Mouse (Mus musculus): ENCODE measurements around the gene Thbs4. TPM values are rescaled to one million over a fixed set of nuclear protein-coding genes. Genes with fewer than 3 reads are reported as not detected.

The Thbs4 gene
- polyA plus RNA-seq, 1 experiment from 2014 or later = 28.6 TPM

- 88% methylated on average over 6 of the region's 6 CpGs for WGBS
- no peak overlapping the region for H3K4me3 ChIP-seq
These were observed 34.1 kb downstream of the Thbs4 start for GRCm38 (mm10) chr13:92760519-92760918.

GRCm38 (mm10) chr13:92759096-92759495, 35.5 kb downstream of the Thbs4 start:
- no peak overlapping the region for H3K4me3 ChIP-seq
- no peak for ATAC-seq (replicated peaks; ENCODE audit: insufficient number of reproducible peaks, insufficient read depth, low FRiP score, low read depth)
- H3K4me1 ChIP-seq (replicated peaks) = peaks cover 27% of the 10 kb centered on the region
- no peak overlapping the region for H3K9ac ChIP-seq
- WGBS = 51% methylated on average over 4 of the region's 4 CpGs
- no peaks in the 10 kb centered on the region for H3K9me3 ChIP-seq (replicated peaks)
- peak overlapping the region; percentile 62 for H3K27ac ChIP-seq
- 0 out of 2 replicates have a peak, but pooled peaks cover 3% of the 10 kb centered on the region for H3K27me3 ChIP-seq
- H3K4me2 ChIP-seq = no peak overlapping the region
- H3K36me3 ChIP-seq = no peaks in the 10 kb centered on the region

More at GRCm38 (mm10) chr13:92760519-92760918, 34.1 kb downstream of the Thbs4 start:
- no peak for ATAC-seq (replicated peaks; ENCODE audit: insufficient number of reproducible peaks, insufficient read depth, low FRiP score, low read depth)
- no peaks in the 10 kb centered on the region for H3K9me3 ChIP-seq (replicated peaks)
- H3K4me2 ChIP-seq = no peak overlapping the region
- H3K27ac ChIP-seq = no peak overlapping the region
- no peak overlapping the region for H3K9ac ChIP-seq
- H3K36me3 ChIP-seq = no peaks in the 10 kb centered on the region
- H3K27me3 ChIP-seq = 0 out of 2 replicates have a peak, but pooled peaks cover 3% of the 10 kb centered on the region
- H3K4me1 ChIP-seq (replicated peaks) = peaks cover 27% of the 10 kb centered on the region

GRCm38 (mm10) chr13:92757972-92758585, 36.5 kb downstream of the Thbs4 start:
- Histone ChIP-seq H3K4me2 (peak overlapping the region; percentile 26), H3K36me3 (no peaks in the 10 kb centered on the region), H3K27ac (peak overlapping the region; percentile 62; the same call in 1 of the 2 replicates), H3K27me3 (0 out of 2 replicates have a peak, but pooled peaks cover 3% of the 10 kb centered on the region), H3K9ac (no peak overlapping the region), H3K4me1 (replicated peaks) (peaks cover 27% of the 10 kb centered on the region), H3K9me3 (replicated peaks) (no peaks in the 10 kb centered on the region), H3K4me3 (no peak overlapping the region)
- peak; percentile 58 for ATAC-seq (replicated peaks; ENCODE audit: insufficient number of reproducible peaks, insufficient read depth, low FRiP score, low read depth)
- 33% methylated on average over 12 of the region's 12 CpGs for WGBS

GRCm38 (mm10) chr13:92755036-92755435, 39.6 kb downstream of the Thbs4 start:
- peaks cover 36% of the 10 kb centered on the region for H3K4me1 ChIP-seq (replicated peaks)
- no peak overlapping the region for H3K27ac ChIP-seq
- 74% methylated on average over 7 of the region's 7 CpGs for WGBS
- no peak overlapping the region for H3K9ac ChIP-seq
- no peaks in the 10 kb centered on the region for H3K27me3 ChIP-seq
- ATAC-seq (replicated peaks; ENCODE audit: insufficient number of reproducible peaks, insufficient read depth, low FRiP score, low read depth) = no peak
- no peaks in the 10 kb centered on the region for H3K9me3 ChIP-seq (replicated peaks)
- H3K4me3 ChIP-seq = no peak overlapping the region
- no peaks in the 10 kb centered on the region for H3K36me3 ChIP-seq
- H3K4me2 ChIP-seq = no peak overlapping the region

- 96% methylated on average over 8 of the region's 8 CpGs for WGBS
- H3K27me3 ChIP-seq = no peaks in the 10 kb centered on the region
- no peaks in the 10 kb centered on the region for H3K9me3 ChIP-seq (replicated peaks)
These were observed 40.9 kb downstream of the Thbs4 start for GRCm38 (mm10) chr13:92753676-92754075.

GRCm38 (mm10) chr13:92751726-92752565, 42.7 kb downstream of the Thbs4 start:
- WGBS = 63% methylated on average over 21 of the region's 21 CpGs
- peak overlapping the region; percentile 39; the same call in 1 of the 2 replicates for H3K4me2 ChIP-seq
- no peak overlapping the region for H3K4me3 ChIP-seq
- no peak overlapping the region for H3K9ac ChIP-seq
- no peaks in the 10 kb centered on the region for H3K36me3 ChIP-seq
- H3K9me3 ChIP-seq (replicated peaks) = no peaks in the 10 kb centered on the region
- peaks cover 12% of the 10 kb centered on the region; the same call in 1 of the 2 replicates for H3K4me1 ChIP-seq (replicated peaks)
- no peaks in the 10 kb centered on the region for H3K27me3 ChIP-seq
- peak; percentile 72 for ATAC-seq (replicated peaks; ENCODE audit: insufficient number of reproducible peaks, insufficient read depth, low FRiP score, low read depth)
- peak overlapping the region; percentile 69 for H3K27ac ChIP-seq

More at GRCm38 (mm10) chr13:92753676-92754075, 40.9 kb downstream of the Thbs4 start:
- Histone ChIP-seq H3K27ac (no peak overlapping the region), H3K4me1 (replicated peaks) (peaks cover 25% of the 10 kb centered on the region), H3K9ac (no peak overlapping the region), H3K4me2 (no peak overlapping the region), H3K36me3 (no peaks in the 10 kb centered on the region), H3K4me3 (no peak overlapping the region)
- ATAC-seq (replicated peaks; ENCODE audit: insufficient number of reproducible peaks, insufficient read depth, low FRiP score, low read depth) = no peak

GRCm38 (mm10) chr13:92750976-92751518, 43.6 kb downstream of the Thbs4 start:
- H3K4me3 ChIP-seq = no peak overlapping the region
- peaks cover 10% of the 10 kb centered on the region; the same call in 1 of the 2 replicates for H3K4me1 ChIP-seq (replicated peaks)
- peak overlapping the region; percentile 39 for H3K4me2 ChIP-seq
- no peaks in the 10 kb centered on the region for H3K36me3 ChIP-seq
- no peaks in the 10 kb centered on the region for H3K9me3 ChIP-seq (replicated peaks)
- ATAC-seq (replicated peaks; ENCODE audit: insufficient number of reproducible peaks, insufficient read depth, low FRiP score, low read depth) = 0 out of 2 replicates have a peak, but pooled peaks have one; percentile 44
- WGBS = 15% methylated on average over 7 of the region's 7 CpGs
- no peaks in the 10 kb centered on the region for H3K27me3 ChIP-seq
- H3K9ac ChIP-seq = no peak overlapping the region
- peak overlapping the region; percentile 69; the same call in 1 of the 2 replicates for H3K27ac ChIP-seq

- Histone ChIP-seq H3K36me3 (no peaks in the 10 kb centered on the region), H3K27ac (no peak overlapping the region), H3K9ac (no peak overlapping the region), H3K4me2 (no peak overlapping the region), H3K4me1 (replicated peaks) (0 out of 2 replicates have a peak, but pooled peaks cover 3% of the 10 kb centered on the region), H3K9me3 (replicated peaks) (no peaks in the 10 kb centered on the region), H3K4me3 (no peak overlapping the region), H3K27me3 (no peaks in the 10 kb centered on the region)
- no peak for ATAC-seq (replicated peaks; ENCODE audit: insufficient number of reproducible peaks, insufficient read depth, low FRiP score, low read depth)
- 51% methylated on average over 5 of the region's 5 CpGs for WGBS
These were observed 51.3 kb downstream of the Thbs4 start for GRCm38 (mm10) chr13:92743337-92743736.

- no peak overlapping the region for H3K9ac ChIP-seq
- H3K36me3 ChIP-seq = no peaks in the 10 kb centered on the region
- no peaks in the 10 kb centered on the region for H3K27me3 ChIP-seq
- H3K4me2 ChIP-seq = no peak overlapping the region
- H3K4me1 ChIP-seq (replicated peaks) = 0 out of 2 replicates have a peak, but pooled peaks cover 3% of the 10 kb centered on the region
- no peak overlapping the region for H3K4me3 ChIP-seq
- H3K27ac ChIP-seq = no peak overlapping the region
- no peak for ATAC-seq (replicated peaks; ENCODE audit: insufficient number of reproducible peaks, insufficient read depth, low FRiP score, low read depth)
- WGBS = 88% methylated on average over 4 of the region's 4 CpGs
- H3K9me3 ChIP-seq (replicated peaks) = no peaks in the 10 kb centered on the region
These were observed 51.7 kb downstream of the Thbs4 start for GRCm38 (mm10) chr13:92742886-92743285.

- WGBS = 6% methylated on average over 2 of the region's 2 CpGs
- Histone ChIP-seq H3K27ac (no peak overlapping the region), H3K9me3 (replicated peaks) (no peaks in the 10 kb centered on the region), H3K4me1 (replicated peaks) (0 out of 2 replicates have a peak, but pooled peaks cover 3% of the 10 kb centered on the region), H3K36me3 (no peaks in the 10 kb centered on the region), H3K4me3 (no peak overlapping the region), H3K27me3 (no peaks in the 10 kb centered on the region), H3K9ac (no peak overlapping the region), H3K4me2 (no peak overlapping the region)
- no peak for ATAC-seq (replicated peaks; ENCODE audit: insufficient number of reproducible peaks, insufficient read depth, low FRiP score, low read depth)
These were observed 53.8 kb downstream of the Thbs4 start for GRCm38 (mm10) chr13:92740671-92741270.

GRCm38 (mm10) chr13:92739858-92740257, 54.8 kb downstream of the Thbs4 start:
- 91% methylated on average over 3 of the region's 3 CpGs for WGBS

More at GRCm38 (mm10) chr13:92739858-92740257, 54.8 kb downstream of the Thbs4 start:
- Histone ChIP-seq H3K9me3 (replicated peaks) (no peaks in the 10 kb centered on the region), H3K27me3 (no peaks in the 10 kb centered on the region), H3K4me3 (no peak overlapping the region), H3K4me1 (replicated peaks) (0 out of 2 replicates have a peak, but pooled peaks cover 3% of the 10 kb centered on the region), H3K9ac (no peak overlapping the region), H3K27ac (no peak overlapping the region), H3K4me2 (no peak overlapping the region), H3K36me3 (no peaks in the 10 kb centered on the region)
- ATAC-seq (replicated peaks; ENCODE audit: insufficient number of reproducible peaks, insufficient read depth, low FRiP score, low read depth) = no peak
